Mouse (Mus musculus) heart, postnatal 0 days (tissue): Measurements from ENCODE around the gene Actr3. TPM values are rescaled to one million over a fixed set of nuclear protein-coding genes. Genes with fewer than 3 reads are reported as not detected.

Experiments used
- ATAC-seq: fragments of 200-750 bp; cut with Nextera tagmentation; 2 replicates; pipeline ENCODE4 v1.8.0; 2017; ENCODE audit warnings: low read depth, moderate number of reproducible peaks, moderate library complexity; ENCODE audit not compliant: insufficient read depth
- DNase-seq: peaks from one replicate; pipeline ENCODE4 v3.0.0-alpha.2; 2016; ENCODE audit warnings: low spot score
- H3K27ac ChIP-seq: fragments of 300-500 bp; sonication (generic); 2 replicates; pipeline ENCODE4 v1.5.1; 2014; ENCODE audit warnings: low read depth, mild to moderate bottlenecking
- H3K27me3 ChIP-seq: fragments of 300-500 bp; sonication (generic); 2 replicates; pipeline ENCODE4 v1.6.1; 2014; ENCODE audit warnings: low read length, mixed read lengths; ENCODE audit not compliant: control insufficient read depth, insufficient read depth
- H3K36me3 ChIP-seq: fragments of 300-500 bp; sonication (generic); replicated peaks from 2 replicates; pipeline ENCODE4 v1.6.1; 2014; ENCODE audit warnings: low read length, mixed read lengths; ENCODE audit not compliant: control insufficient read depth, insufficient read depth
- H3K4me1 ChIP-seq: fragments of 300-500 bp; sonication (generic); 2 replicates; pipeline ENCODE4 v1.6.1; 2014; ENCODE audit warnings: antibody characterized with exemption; ENCODE audit not compliant: control insufficient read depth, insufficient read depth
- H3K4me2 ChIP-seq: fragments of 300-500 bp; sonication (generic); 2 replicates; pipeline ENCODE4 v1.6.1; 2014; ENCODE audit warnings: low read depth, mild to moderate bottlenecking, low read length, moderate library complexity
- H3K4me3 ChIP-seq: fragments of 300-500 bp; sonication (generic); 2 replicates; pipeline ENCODE4 v1.5.1; 2014; ENCODE audit warnings: low read depth, low read length
- H3K9ac ChIP-seq: fragments of 300-500 bp; sonication (generic); replicated peaks from 2 replicates; pipeline ENCODE4 v1.6.1; 2014; ENCODE audit warnings: low read depth, low read length, mixed read lengths
- H3K9me3 ChIP-seq: fragments of 300-500 bp; sonication (generic); replicated peaks from 2 replicates; pipeline ENCODE4 v1.6.1; 2016; ENCODE audit warnings: low read length; ENCODE audit not compliant: control insufficient read depth
- CTCF ChIP-seq: IDR thresholded peaks from 2 replicates; pipeline ENCODE4 v1.5.1; 2016; ENCODE audit warnings: antibody characterized with exemption, control low read depth, low read depth
- EP300 ChIP-seq: IDR thresholded peaks from 2 replicates; pipeline ENCODE4 v1.6.1; 2016; ENCODE audit warnings: antibody characterized with exemption, low read depth
- WGBS: fragments of 180-500 bp; shearing (Covaris S2); extraction: QIAGEN DNeasy Blood & Tissue Kit; methylation state at CpG from one replicate; pipeline ENCODE4 v1.1.7; 2014; 5-methylcytosine and 5-hydroxymethylcytosine counted together
- polyA plus RNA-seq: library from polyadenylated mRNA; unstranded; fragments of >200 nt; fragmentation: Nextera tagmentation; extraction: Ambion mirVana; gene quantifications from 2 replicates; pipeline ENCODE4 v1.2.1, GENCODE M21; 2015
- total RNA-seq: library from RNA; depleted of rRNA; stranded (reverse); fragments of >200 nt; gene quantifications from 2 replicates; pipeline ENCODE4 v1.2.3, GENCODE M21; 2014; ENCODE audit warnings: low replicate concordance

Gene Actr3
- total and polyA plus RNA-seq, 2 experiments from 2014 or later: 208 to 287 TPM

DNA sequence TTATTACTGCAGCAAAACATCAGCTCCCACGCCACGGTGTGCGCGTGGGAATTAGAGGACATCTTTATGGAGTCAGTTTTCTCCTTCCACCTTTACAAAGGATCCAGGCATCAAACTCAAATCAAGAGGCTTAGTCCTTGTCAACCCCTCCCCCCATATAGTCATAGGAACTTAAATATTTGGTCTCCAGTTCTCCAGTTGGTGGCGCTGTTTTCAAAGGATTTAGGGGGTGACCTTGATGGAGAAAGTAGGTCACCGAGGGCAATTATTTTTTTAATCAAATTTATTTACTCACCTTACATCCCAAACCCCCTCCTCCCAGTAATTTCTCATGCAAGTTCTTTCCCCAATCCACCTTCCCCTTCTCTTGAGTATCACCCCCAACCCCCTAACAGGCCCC is 52.9 kb downstream of the Actr3 start:
- no peak overlapping the region for H3K4me3 ChIP-seq
- 59% methylated on average over 6 of the region's 6 CpGs for WGBS

DNA sequence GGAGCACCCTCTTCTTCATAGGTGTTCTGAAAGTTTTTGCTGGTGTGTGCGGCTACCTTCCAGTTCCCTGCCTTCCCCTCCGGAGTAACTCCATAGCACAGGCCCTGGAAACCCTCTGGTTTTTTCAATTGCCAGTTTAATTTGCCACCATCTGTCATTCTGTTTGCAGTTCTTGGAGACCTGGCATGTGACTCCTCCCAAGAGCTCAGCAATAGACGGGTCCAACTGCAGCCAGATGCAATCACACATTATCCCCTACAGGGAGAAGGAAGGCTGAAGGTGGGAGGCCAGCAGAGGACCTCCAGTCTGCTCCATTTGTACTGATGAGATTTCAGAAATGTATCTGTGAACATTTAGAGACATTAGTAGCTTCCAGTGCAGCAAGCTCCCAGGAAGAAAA is 56.6 kb downstream of the Actr3 start:
- Histone ChIP-seq H3K4me1 (no peaks in the 10 kb centered on the region), H3K27ac (no peak overlapping the region), H3K9ac (no peak overlapping the region), H3K36me3 (no peaks in the 10 kb centered on the region), H3K4me2 (no peak overlapping the region), H3K4me3 (no peak overlapping the region), H3K27me3 (no peaks in the 10 kb centered on the region), H3K9me3 (no peaks in the 10 kb centered on the region)
- no peak for TF ChIP-seq CTCF
- TF ChIP-seq EP300: no peak
- ATAC-seq (no peak), DNase-seq (no peak)
- 55% methylated on average over 3 of the region's 3 CpGs for WGBS

More for the DNA sequence above, 52.9 kb downstream of the Actr3 start:
- no peak overlapping the region for H3K9ac ChIP-seq
- H3K36me3 ChIP-seq: no peaks in the 10 kb centered on the region
- DNase-seq (no peak), ATAC-seq (no peak)
- H3K27ac ChIP-seq: no peak overlapping the region
- peak; percentile 29 for TF ChIP-seq CTCF
- no peak for TF ChIP-seq EP300
- no peaks in the 10 kb centered on the region for H3K9me3 ChIP-seq
- H3K4me2 ChIP-seq: no peak overlapping the region
- no peaks in the 10 kb centered on the region for H3K27me3 ChIP-seq
- H3K4me1 ChIP-seq: no peaks in the 10 kb centered on the region

DNA sequence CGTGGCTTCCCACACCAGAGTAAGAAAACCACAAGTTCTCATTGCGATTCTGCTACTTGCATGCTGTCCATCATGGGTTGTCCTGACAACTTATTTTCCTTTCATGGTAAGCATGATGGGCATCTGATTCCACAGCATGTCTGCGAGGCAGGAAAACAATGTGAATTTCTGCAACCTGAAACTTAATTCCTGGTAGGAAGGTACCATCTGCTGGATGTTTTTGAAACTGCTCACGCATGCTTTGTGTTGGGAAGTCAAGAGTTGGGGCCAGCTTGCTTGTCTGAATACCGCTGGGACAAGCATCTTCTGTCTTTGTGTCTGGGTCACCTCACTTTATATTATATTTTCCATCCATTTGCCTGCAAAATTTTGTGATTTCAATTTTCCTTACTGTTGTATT is 62.7 kb downstream of the Actr3 start:
- H3K4me1 ChIP-seq: no peaks in the 10 kb centered on the region
- no peaks in the 10 kb centered on the region for H3K36me3 ChIP-seq
- no peak overlapping the region for H3K27ac ChIP-seq
- WGBS: 70% methylated on average over 5 of the region's 5 CpGs
- H3K4me3 ChIP-seq: no peak overlapping the region
- no peaks in the 10 kb centered on the region for H3K9me3 ChIP-seq
- TF ChIP-seq EP300 (no peak), CTCF (0 out of 2 replicates have a peak, but pooled peaks have one; percentile 7)
- H3K27me3 ChIP-seq: no peaks in the 10 kb centered on the region
- H3K4me2 ChIP-seq: no peak overlapping the region
- H3K9ac ChIP-seq: no peak overlapping the region
- no peak for ATAC-seq
- no peak for DNase-seq

DNA sequence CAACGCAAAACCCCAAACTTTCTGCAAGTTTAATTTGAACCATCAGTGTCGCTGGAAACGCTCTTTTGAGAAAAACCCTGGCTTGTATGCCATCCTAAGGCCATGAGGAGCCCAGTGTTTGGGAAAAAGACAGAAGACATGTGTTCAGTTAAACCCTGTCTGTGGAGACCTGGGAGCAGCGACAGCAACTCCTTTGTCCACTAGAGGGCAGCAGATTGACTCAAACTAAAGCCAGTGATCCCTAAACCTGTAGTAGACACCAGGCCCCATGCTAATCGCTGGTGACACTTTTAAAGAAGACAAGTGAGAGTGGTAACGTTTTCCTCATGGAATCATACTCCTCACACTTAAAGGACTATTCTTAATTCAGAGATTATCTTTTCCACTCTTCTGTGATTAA is 64.7 kb downstream of the Actr3 start:
- Histone ChIP-seq H3K4me3 (no peak overlapping the region), H3K4me2 (no peak overlapping the region), H3K27ac (no peak overlapping the region), H3K9ac (no peak overlapping the region), H3K36me3 (no peaks in the 10 kb centered on the region), H3K27me3 (no peaks in the 10 kb centered on the region), H3K4me1 (no peaks in the 10 kb centered on the region), H3K9me3 (no peaks in the 10 kb centered on the region)
- 23% methylated on average over 6 of the region's 6 CpGs for WGBS
- DNase-seq (peak; percentile 77), ATAC-seq (peak; percentile 70)
- TF ChIP-seq EP300: no peak
- TF ChIP-seq CTCF: peak; percentile 88

DNA sequence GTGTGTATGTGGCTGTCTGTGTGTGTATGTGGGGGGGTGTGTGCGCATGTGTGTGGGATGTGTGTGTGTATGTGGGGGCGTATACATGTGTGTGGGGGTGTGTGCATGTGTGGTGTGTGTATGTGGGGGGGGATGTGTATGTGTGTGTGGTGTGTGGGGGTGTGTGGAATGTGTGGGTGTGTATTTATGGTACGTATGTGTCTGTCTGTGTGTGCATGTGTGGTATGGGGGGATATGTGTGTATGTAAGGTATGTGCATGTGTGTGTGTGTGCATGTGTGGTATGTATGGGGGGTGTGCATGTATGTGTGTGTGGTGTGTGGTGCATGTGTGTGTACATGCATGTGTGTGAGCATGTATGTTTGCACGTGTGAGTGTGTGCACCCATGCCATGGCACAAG is 70.0 kb downstream of the Actr3 start:
- H3K9me3 ChIP-seq: no peaks in the 10 kb centered on the region
- ATAC-seq (no peak), DNase-seq (no peak)
- no peaks in the 10 kb centered on the region for H3K4me1 ChIP-seq
- no peak overlapping the region for H3K4me2 ChIP-seq
- WGBS: 81% methylated on average over 4 of the region's 4 CpGs
- no peaks in the 10 kb centered on the region for H3K36me3 ChIP-seq
- TF ChIP-seq CTCF (no peak), EP300 (no peak)
- no peak overlapping the region for H3K4me3 ChIP-seq
- H3K27me3 ChIP-seq: no peaks in the 10 kb centered on the region
- no peak overlapping the region for H3K9ac ChIP-seq
- no peak overlapping the region for H3K27ac ChIP-seq

DNA sequence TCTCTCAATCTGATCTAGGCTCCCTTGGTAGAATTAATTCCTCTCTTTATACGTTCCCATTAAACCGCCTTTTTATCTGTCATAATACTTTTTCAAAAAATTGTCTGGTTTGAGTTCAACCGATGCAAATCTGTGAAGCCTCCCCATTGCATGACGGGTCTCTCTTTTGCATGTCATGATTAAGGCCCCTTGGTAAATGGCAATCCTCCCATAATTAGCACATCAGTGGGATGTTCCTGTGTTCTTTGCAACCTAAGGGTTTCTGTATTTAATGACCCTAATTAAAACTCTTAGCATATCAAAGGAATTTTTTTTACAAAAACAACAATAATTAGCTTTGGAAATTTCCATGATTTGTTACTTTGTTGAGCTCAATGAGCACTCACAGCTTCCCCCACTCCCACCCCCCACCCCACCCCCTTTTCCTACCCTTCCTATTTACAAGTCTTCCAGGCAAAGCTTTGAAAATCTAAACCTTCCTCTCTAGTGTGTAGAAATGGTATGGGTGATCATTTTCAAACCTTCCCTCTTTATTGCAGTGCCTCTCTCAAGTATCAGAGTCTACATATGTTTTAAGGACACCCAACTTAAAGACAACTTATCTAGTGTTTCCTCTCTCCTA is 84.0 kb downstream of the Actr3 start:
- WGBS: 87% methylated on average over 4 of the region's 4 CpGs
- no peak for ATAC-seq
- no peak overlapping the region for H3K27ac ChIP-seq

More for the DNA sequence above, 84.0 kb downstream of the Actr3 start:
- Histone ChIP-seq H3K36me3 (no peaks in the 10 kb centered on the region), H3K9me3 (no peaks in the 10 kb centered on the region), H3K4me3 (no peak overlapping the region), H3K27me3 (no peaks in the 10 kb centered on the region), H3K4me2 (no peak overlapping the region), H3K4me1 (no peaks in the 10 kb centered on the region), H3K9ac (no peak overlapping the region)
- TF ChIP-seq EP300 (no peak), CTCF (no peak)
- DNase-seq: no peak
